8 mouse cellular contexts compared by ENCODE assay signal in genomic region chr4:139530248-139530647, GRCm38 (mm10). TPM values are rescaled to one million over a fixed set of nuclear protein-coding genes. Genes with fewer than 3 reads are reported as not detected.
DNase-seq lines count a peak whose midpoint lies in the region; TF ChIP-seq lines count a peak whose summit lies in the region.
"Not testable (repeated sequence)": the region's sequence is repeated elsewhere in the genome, so short reads cannot be mapped to it uniquely, and the experiment has no call there.
"Had no signal": no experiment of that assay in that cellular context is flagged by ENCODE, and none has a peak within 500 bp of the region (broad histone marks: within the 10 kb centered on the region; RNA-seq: fewer than 3 reads in every experiment).

TSS of gene Iffo2 (plus strand) at chr4:139530548.

- not testable (repeated sequence) for TF ChIP-seq EP300 in ES-Bruce4 (IDR thresholded peaks at IDR 0.05; ENCODE audit: insufficient read depth, low read depth, low read length)

- not testable (repeated sequence) for H3K9ac ChIP-seq in ES-Bruce4 (ENCODE audit: low read depth, poor library complexity, severe bottlenecking)

- not testable (repeated sequence) for DNase-seq in adrenal gland, adult 8-10 months; adrenal gland, postnatal 4 days (ENCODE audit: low spot score in 2 of 2); gastrocnemius, postnatal 4 days (ENCODE audit: low spot score in 2 of 2); layer of hippocampus, adult 8-10 months (ENCODE audit: low spot score in 2 of 2); left cerebral cortex, adult 18-20 months (ENCODE audit: low spot score in 2 of 2); left cerebral cortex, postnatal 25 days (ENCODE audit: low spot score in 2 of 2)

- not testable (repeated sequence) for H3K27me3 ChIP-seq in ES-Bruce4 (ENCODE audit: control insufficient read depth, insufficient read depth, low read length, poor library complexity, severe bottlenecking)

- not testable (repeated sequence) for H3K27ac ChIP-seq in ES-Bruce4 (ENCODE audit: insufficient read depth, low read length)

- not testable (repeated sequence) for H3K4me3 ChIP-seq in ES-Bruce4 (ENCODE audit: low read depth, low read length)

- intact Hi-C loops in left cerebral cortex, postnatal 25 days (cut with DNase I), result not testable (repeated sequence)

- TF ChIP-seq CTCF in ES-Bruce4 (IDR thresholded peaks at IDR 0.05; ENCODE audit: low read depth, low read length), result not testable (repeated sequence)

- not testable (repeated sequence) for H3K36me3 ChIP-seq in ES-Bruce4 (ENCODE audit: control insufficient read depth, insufficient read depth, low read length, poor library complexity, severe bottlenecking)

- not testable (repeated sequence) for H3K9me3 ChIP-seq in ES-Bruce4 (replicated peaks; ENCODE audit: control insufficient read depth, insufficient read depth, low read length, poor library complexity, severe bottlenecking)

- H3K4me1 ChIP-seq in ES-Bruce4 (ENCODE audit: control insufficient read depth, insufficient read depth, low read length), result not testable (repeated sequence)

- not testable (repeated sequence) for TF ChIP-seq POLR2A in ES-Bruce4 (IDR thresholded peaks at IDR 0.05; ENCODE audit: insufficient read depth, low read length)

RNA-seq across cellular contexts. Expression of gene Iffo2, which starts in this region (rescaled TPM):
- 20.5 and 20.7 TPM in 2 replicates for polyA plus RNA-seq in ES-Bruce4 (2011; ENCODE audit: insufficient read depth, insufficient read length, low read depth, missing spikeins)
- total RNA-seq in adrenal gland, adult 8-10 months (2022), result 10 to 100 TPM; 10.7 to 13.3 (median 12.0) TPM
- 10 to 100 TPM; 17.6 to 17.8 TPM for total RNA-seq in adrenal gland, postnatal 4 days (2021)
- total RNA-seq in gastrocnemius, postnatal 4 days (2021), result 10 to 100 TPM; 11.5 to 11.8 TPM
- total RNA-seq in layer of hippocampus, adult 8-10 months (2022), result 10 to 100 TPM; 16.0 to 18.5 (median 17.7) TPM
- total RNA-seq in left cerebral cortex, adult 18-20 months (2021), result 10 to 100 TPM; 18.8 to 19.4 TPM
- total RNA-seq in left cerebral cortex, postnatal 25 days (2021), result 10 to 100 TPM; 15.9 to 17.2 TPM
- polyA plus RNA-seq: erythroblast, embryonic 14.5 days had no signal
